Mouse (Mus musculus): ENCODE data around the gene Il6. TPM values are rescaled to one million over a fixed set of nuclear protein-coding genes. Genes with fewer than 3 reads are reported as not detected.
A peak's percentile ranks its signal among the peaks of the same experiment; 100 is the strongest.
"Not testable (repeated sequence)": the region's sequence is repeated elsewhere in the genome, so short reads cannot be mapped to it uniquely, and the experiment has no call there.

The Il6 gene
- not detected for total RNA-seq (2021)

DNA sequence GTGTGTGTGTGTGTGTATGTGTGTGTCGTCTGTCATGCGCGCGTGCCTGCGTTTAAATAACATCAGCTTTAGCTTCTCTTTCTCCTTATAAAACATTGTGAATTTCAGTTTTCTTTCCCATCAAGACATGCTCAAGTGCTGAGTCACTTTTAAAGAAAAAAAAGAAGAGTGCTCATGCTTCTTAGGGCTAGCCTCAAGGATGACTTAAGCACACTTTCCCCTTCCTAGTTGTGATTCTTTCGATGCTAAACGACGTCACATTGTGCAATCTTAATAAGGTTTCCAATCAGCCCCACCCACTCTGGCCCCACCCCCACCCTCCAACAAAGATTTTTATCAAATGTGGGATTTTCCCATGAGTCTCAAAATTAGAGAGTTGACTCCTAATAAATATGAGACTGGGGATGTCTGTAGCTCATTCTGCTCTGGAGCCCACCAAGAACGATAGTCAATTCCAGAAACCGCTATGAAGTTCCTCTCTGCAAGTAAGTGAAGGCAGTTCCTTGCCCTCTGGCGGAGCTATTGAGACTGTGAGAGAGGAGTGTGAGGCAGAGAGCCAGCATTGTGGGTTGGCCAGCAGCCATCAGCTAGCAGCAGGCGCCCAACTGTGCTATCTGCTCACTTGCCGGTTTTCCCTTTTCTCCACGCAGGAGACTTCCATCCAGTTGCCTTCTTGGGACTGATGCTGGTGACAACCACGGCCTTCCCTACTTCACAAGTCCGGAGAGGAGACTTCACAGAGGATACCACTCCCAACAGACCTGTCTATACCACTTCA is at the start of gene Il6:
Gene Il6, plus strand, starts transcription at position 389 of the 778 bp plus-strand sequence.
- peak; percentile 76 to 92 for DNase-seq (ENCODE audit: extremely low spot score in 1 of 2, low spot score in 1 of 2)

DNA sequence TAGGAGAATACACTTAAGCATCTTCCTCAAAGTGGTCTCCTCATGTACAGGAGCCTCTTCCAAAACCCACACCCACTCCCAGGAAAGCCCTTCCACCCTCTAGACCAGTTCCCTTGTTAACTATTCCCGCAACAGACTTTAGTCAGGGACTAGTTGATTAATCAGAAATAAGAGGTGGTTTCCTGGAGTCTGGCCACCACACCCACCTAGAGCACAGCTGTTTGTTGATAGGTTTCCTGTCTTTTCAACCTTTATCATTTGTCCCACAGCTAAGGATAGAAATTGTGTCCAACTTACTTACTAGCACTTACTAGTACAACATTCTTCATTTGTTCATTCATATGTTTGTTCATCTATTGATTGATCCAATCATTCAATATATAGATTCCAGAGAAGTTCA is 49.4 kb upstream of the Il6 start:
- DNase-seq (ENCODE audit: extremely low spot score in 1 of 2, low spot score in 1 of 2) = no peak

DNA sequence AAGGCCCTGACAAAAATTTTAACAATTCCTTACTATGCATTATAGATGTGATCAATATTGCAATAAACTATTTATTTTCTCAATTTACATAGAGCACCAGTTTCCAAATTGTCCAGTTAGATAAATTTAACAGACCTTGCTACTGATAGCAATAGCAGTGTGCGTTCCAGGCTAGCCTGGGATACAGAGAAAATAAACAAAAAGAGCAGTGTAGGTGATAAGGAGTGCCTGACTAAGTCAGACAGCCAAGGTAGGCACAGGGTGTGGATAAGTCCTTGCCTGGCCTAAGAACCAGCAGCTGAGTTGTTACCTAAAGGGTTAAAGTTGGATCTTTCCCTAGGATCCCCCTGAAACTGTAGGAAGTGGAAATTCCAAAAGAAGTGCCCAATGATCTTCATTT is 42.7 kb upstream of the Il6 start:
- no peak for DNase-seq (ENCODE audit: extremely low spot score in 1 of 2, low spot score in 1 of 2)

DNA sequence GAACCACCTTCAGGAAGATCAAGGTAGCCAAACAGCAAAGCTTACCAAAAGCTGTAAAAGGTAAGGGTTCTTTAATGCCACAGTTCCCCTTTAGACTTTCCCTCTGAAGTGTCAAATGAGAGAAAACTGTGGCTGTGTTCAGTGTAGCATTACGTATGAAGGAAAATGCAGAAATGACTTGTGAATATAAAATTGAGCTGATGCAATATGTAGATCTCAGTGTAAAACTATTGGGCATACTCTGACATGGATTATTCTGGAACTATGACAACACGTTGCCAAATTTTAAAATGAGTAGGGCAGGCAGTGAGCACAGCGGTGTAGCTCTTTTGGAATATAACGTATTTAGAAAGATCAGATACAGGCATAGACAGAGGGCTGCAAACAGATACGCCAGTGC is 40.1 kb upstream of the Il6 start:
- DNase-seq (ENCODE audit: extremely low spot score in 1 of 2, low spot score in 1 of 2) = no peak

DNA sequence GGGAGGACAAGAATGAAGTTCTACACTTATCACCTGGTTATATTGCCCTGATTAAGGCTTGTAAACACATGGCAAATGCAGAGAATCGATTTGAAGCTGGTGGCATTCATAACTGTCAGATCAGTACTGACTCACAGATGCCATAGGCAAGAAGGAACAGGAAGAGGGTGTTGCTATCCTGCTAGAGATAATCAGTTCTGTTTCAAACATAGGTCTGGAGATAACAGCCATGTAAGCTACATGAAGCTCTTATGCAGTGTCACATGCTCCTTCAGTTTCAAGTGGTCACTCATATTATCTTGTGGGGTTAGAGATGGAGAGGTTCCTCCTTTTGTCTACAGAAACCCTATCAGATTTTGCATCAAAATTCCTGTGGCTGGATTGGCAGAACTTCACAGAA is 39.4 kb upstream of the Il6 start:
- no peak for DNase-seq (ENCODE audit: extremely low spot score in 1 of 2, low spot score in 1 of 2)

DNA sequence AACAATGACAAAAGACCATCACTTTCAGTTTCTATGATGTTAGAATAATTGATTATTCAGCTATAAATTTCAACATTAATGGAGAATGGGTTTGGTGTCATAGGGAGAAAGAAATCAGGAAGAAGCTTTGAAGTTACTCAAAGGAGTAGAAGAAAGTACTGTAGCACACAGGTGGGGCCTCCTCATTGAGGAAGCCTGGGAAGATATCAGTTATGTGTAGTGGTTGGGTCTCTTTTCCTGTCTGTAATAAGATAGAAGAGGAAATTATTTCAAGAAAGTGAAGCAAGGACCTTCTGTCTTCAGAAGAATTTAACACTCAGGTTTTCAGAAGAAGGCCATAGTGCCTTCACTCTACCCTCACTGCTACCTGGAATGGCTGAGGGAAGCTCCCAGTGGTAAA is 38.8 kb upstream of the Il6 start:
- no peak for DNase-seq (ENCODE audit: extremely low spot score in 1 of 2, low spot score in 1 of 2)

DNA sequence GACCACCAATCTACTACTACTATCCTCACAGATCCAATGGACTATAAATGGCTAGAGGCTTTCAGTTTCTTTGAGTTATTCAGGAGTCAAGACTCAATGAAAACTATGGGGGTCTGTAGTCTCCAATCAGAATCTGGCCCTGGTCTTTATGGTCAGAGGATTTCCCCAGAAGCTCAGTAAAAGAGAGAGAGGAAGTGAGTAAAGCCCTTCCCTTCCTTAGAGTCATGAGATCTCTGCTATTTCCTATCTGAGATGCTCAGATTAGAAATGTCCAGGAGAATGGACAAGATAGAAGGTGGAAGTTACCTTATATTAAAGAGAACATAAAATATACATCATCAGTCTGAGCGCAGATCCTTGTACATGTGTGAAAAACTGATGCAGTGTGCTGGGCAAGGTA is 19.3 kb upstream of the Il6 start:
- no peak for DNase-seq (ENCODE audit: extremely low spot score in 1 of 2, low spot score in 1 of 2)

DNA sequence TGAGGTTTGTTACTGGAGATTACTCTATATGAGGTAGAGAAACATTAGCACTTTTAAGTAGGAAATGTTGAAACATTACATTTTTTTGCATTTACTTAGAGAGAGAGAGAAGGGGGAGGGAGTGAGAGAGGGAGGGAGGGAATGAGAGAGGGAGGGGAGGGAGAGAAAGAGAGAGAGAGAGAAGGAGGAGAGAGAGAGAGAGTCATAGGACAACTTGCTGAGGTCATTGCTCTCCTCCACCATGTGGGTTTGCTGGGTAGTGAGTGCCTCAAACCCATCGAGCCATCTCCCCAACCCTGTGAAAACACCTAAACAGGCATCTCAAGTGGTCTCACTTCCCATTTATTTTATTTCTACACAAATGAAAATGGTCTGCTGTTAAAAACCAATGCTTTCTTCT is 18.6 kb upstream of the Il6 start:
- DNase-seq (ENCODE audit: extremely low spot score in 1 of 2, low spot score in 1 of 2) = no peak

DNA sequence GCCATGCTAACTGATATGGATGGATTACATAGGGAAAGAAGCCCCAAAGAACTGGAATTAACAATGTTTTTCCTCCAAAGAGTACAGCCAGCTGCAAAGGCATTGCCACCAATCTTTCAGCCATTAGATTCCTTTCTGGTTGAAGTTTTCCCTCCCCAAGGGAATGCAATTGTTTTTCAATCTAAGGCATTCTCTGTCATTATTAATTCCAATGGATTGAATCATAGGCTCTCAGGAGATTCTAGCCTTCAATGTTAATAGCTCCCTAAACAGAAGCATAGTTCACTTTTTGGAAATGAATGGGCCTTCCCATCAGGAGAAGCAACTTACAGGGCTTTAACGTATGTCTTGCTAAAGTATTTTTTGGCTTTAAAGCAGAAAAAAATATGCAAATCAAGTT is 15.6 kb upstream of the Il6 start:
- no peak for DNase-seq (ENCODE audit: extremely low spot score in 1 of 2, low spot score in 1 of 2)

DNA sequence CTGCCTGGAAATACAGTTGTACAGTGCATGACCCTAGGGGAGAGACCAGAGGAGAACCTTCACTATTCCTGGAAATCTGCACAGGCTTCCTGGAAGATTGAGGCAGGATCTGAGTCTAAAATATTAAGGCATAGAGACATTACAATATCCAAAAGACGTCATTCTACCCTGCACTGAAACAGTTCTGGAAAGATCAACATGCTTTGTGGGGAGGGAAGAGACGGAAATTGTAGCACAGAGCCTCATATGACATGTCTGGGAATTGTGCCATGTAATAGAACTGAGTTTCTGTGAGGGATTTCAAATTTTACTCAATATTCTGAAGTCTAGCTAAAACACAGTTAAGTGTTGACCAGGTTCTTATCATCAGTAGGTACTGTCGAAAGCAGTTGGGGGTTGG is 12.0 kb upstream of the Il6 start:
- DNase-seq (ENCODE audit: extremely low spot score in 1 of 2, low spot score in 1 of 2) = no peak

DNA sequence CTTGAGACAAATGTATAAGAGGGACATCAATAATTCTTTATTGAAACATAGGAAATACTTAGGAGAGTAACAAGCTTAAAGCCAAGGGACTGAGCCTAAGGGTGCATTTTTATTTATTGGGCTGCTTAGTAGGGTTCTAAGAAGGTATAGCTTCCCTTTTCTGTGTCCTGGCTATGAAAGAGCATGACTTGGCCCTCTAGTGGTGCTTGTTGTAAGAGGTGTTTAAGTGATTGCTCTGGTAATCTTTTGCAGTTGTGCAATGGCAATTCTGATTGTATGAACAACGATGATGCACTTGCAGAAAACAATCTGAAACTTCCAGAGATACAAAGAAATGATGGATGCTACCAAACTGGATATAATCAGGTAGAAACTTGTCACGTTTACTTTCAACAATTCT is 1.7 kb downstream of the Il6 start:
- no peak for DNase-seq (ENCODE audit: extremely low spot score in 1 of 2, low spot score in 1 of 2)

DNA sequence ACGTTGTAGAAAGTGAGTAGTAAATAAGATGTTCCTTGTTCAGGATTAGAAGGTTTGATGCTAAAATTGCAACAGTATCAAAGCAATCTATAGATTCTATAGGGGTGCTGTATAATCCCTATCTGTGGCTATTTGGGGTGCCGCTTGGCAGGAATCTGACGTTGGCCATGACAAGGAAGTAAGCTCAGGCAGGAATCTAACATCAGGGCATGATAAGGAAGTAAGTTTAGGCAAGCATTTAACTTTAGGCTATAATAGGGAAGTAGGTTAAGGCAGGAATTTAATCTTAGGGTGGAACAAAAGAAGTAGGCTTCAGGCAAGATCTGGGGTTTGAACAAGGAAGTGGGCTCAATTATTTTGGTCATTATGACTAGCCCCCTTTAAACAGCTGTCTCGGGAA is 22.9 kb downstream of the Il6 start:
- DNase-seq (ENCODE audit: extremely low spot score in 1 of 2, low spot score in 1 of 2) = not testable (repeated sequence)

DNA sequence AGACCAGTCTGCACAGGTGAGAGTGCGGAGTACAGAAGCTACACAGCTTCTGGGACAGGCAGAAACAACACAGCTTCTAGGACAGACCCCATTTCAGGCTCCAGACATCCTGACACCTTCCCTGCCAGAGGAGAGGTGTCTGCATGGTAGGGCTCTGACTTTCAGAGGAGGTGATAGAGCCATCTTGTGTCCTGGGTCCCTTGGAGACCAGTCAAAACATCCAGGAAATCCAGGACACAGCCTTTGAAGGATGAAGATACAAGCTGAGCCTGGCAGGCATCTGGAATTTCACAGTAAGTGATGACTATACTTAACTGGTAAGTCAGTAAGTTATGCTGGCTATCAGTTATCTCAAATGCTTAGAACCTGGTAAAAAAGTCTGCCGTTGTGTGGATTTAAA is 24.2 kb downstream of the Il6 start:
- not testable (repeated sequence) for DNase-seq (ENCODE audit: extremely low spot score in 1 of 2, low spot score in 1 of 2)

DNA sequence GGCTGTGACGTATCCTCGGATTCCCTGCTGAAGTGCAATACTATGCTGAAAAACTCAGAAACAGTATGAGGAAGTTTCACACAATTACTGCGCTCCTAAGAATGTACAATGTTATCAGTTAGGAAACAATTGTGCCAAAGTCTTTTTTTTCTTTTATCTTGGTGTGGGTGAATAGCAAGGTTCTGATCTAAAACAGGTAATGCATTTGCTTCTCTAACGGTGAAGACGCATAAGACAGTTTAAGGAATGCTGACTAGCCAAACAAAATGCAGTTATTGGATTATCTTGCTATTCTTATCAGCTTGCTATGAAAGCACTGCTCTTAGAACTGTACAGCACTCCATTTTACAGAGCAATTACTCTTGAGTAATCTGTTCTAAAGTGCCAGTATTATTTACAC is 26.4 kb downstream of the Il6 start:
- DNase-seq (ENCODE audit: extremely low spot score in 1 of 2, low spot score in 1 of 2) = not testable (repeated sequence)

DNA sequence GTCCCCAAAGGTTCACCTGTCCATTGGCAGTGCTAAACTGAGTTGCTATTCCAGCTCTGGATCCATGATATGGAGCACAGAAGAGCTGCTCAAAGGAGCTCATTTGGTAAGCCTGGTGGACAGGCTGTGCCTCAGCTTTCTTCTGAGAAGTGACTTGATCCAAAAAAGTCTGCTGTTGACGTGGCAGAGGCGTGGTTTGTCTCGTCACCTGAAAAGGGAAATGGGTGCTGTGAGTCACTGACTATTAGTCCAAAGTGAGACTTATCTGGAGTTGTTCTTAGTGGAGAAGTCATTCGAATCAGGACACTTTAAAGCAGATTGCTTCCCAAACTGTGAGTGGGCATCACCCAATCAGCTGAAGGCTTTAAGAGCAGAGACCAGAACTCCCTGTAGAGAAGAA is 26.9 kb downstream of the Il6 start:
- DNase-seq (ENCODE audit: extremely low spot score in 1 of 2, low spot score in 1 of 2) = not testable (repeated sequence)

DNA sequence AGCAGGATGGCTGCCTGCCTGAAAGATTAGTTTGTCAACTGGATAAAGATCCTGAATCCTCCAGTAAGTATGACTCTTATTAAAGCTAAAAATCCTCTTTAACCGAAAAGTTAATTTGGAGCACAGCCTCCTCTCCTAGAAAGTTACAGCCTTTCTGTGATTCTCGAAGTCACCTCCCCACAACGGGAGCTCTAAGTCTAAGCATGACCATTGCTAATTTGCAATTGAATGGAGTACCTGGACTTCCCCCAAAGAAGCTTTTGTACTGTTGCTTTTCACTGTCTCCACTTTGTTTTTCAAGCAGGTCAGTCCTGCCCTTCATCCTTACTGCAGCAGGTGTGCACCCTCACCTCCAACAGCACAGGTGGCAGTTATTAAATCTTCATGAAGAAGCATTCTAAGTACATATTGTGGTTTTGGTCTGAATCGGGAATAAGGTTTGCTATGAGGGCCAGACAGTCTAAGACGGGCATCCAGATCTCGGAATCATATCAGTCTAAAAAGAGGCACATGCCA is 45.4 kb downstream of the Il6 start:
- DNase-seq (ENCODE audit: extremely low spot score in 1 of 2, low spot score in 1 of 2) = no peak

DNA sequence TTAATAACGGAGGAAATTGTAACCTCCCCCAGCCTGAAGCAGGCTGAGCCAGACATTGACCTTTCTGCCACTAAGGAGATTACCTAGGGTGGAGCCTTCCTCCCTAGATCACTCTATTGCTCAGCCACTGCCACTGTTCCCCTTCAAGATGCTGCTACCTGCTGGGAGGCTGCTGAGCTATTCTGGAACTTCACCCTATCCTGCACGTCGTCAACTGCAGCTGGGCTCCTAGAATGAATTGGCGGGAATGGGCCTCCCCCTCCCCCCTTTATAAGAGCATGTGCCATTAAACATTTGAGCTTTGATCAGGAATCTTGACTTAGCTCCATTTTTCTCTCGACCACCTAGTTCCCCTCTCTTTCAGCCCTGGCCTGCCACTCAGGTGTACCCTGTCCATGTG is 46.7 kb downstream of the Il6 start:
- not testable (repeated sequence) for DNase-seq (ENCODE audit: extremely low spot score in 1 of 2, low spot score in 1 of 2)

DNA sequence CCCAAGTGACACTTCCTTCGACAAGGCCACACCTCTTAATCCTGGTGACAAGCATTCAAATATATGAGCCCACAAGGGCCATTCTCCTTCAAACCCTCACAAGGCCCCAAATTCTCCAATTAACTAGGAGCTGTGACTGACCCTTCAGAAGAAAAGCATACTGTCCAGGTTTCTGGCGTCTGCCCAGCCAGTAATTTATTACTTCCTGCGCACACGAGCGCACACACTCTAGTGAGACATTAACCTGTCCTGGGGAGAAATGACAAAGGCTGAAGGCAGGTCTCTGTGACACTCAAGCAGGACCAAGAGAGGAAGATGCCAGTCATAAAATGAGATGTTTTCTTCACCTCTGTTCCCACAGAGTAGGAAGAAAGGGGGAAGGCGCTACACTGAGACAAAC is 54.8 kb downstream of the Il6 start:
- no peak for DNase-seq (ENCODE audit: extremely low spot score in 1 of 2, low spot score in 1 of 2)

Other genes with a start within 250 kb of the Il6 start
- gene Tyms, start 60.5 kb downstream of the Il6 start, total RNA-seq (2021) = 1 to 10 TPM; 6.4 to 6.6 TPM
- 10 to 100 TPM; 13.1 to 13.6 TPM for gene Garem2, start 92.0 kb downstream of the Il6 start, total RNA-seq (2021)
- 1 to 10 TPM; 2.6 to 3.5 TPM for gene 3110082J24Rik, start 93.0 kb downstream of the Il6 start, total RNA-seq (2021)
- 10 to 100 TPM; 69.9 to 73.9 TPM for gene Hadha, start 142.0 kb downstream of the Il6 start, total RNA-seq (2021)
- gene Hadhb, start 142.1 kb downstream of the Il6 start, total RNA-seq (2021) = 10 to 100 TPM; 88.1 to 98.2 TPM
- gene Adgrf3, start 192.6 kb downstream of the Il6 start, total RNA-seq (2021) = not detected
- gene Selenoi, start 219.5 kb downstream of the Il6 start, total RNA-seq (2021) = 10 to 100 TPM; 36.7 to 37.8 TPM

Data from layer of hippocampus, postnatal 25 days (tissue).